Mouse (Mus musculus) hindbrain, embryonic 14.5 days (tissue): ENCODE measurements around the gene Plscr5. TPM values are rescaled to one million over a fixed set of nuclear protein-coding genes. Genes with fewer than 3 reads are reported as not detected.
"Not testable (repeated sequence)": the region's sequence is repeated elsewhere in the genome, so short reads cannot be mapped to it uniquely, and the experiment has no call there.

Experiments used
- ATAC-seq: fragments of 200-750 bp; cut with Nextera tagmentation; 2 replicates; pipeline ENCODE4 v1.8.0; 2017; ENCODE audit warnings: moderate number of reproducible peaks, mild to moderate bottlenecking, moderate TSS enrichment, moderate library complexity; ENCODE audit not compliant: low FRiP score
- DNase-seq: peaks from one replicate; pipeline ENCODE4 v3.0.0-alpha.2; 2015; ENCODE audit warnings: low spot score
- H3K27ac ChIP-seq: fragments of 300-500 bp; sonication (generic); 2 replicates; pipeline ENCODE4 v1.5.1; 2014; ENCODE audit warnings: mild to moderate bottlenecking, moderate library complexity
- H3K27me3 ChIP-seq: fragments of 300-500 bp; sonication (generic); 2 replicates; pipeline ENCODE4 v1.6.1; 2014; ENCODE audit warnings: mild to moderate bottlenecking, low read length, mixed read lengths; ENCODE audit not compliant: control insufficient read depth, insufficient read depth
- H3K36me3 ChIP-seq: fragments of 300-500 bp; sonication (generic); replicated peaks from 2 replicates; pipeline ENCODE4 v1.6.1; 2014; ENCODE audit not compliant: control insufficient read depth, insufficient read depth
- H3K4me1 ChIP-seq: fragments of 300-500 bp; sonication (generic); replicated peaks from 2 replicates; pipeline ENCODE4 v1.6.1; 2014; ENCODE audit warnings: antibody characterized with exemption, low read length, mixed read lengths; ENCODE audit not compliant: control insufficient read depth, insufficient read depth
- H3K4me2 ChIP-seq: fragments of 300-500 bp; sonication (generic); replicated peaks from 2 replicates; pipeline ENCODE4 v1.6.1; 2014; ENCODE audit warnings: mild to moderate bottlenecking, moderate library complexity
- H3K4me3 ChIP-seq: fragments of 300-500 bp; sonication (generic); replicated peaks from 2 replicates; pipeline ENCODE4 v1.5.1; 2014; ENCODE audit warnings: mild to moderate bottlenecking, low read length
- H3K9ac ChIP-seq: fragments of 300-500 bp; sonication (generic); 2 replicates; pipeline ENCODE4 v1.6.1; 2014
- H3K9me3 ChIP-seq: fragments of 300-500 bp; sonication (generic); 2 replicates; pipeline ENCODE4 v1.6.1; 2016; ENCODE audit warnings: low read length; ENCODE audit not compliant: control insufficient read depth
- WGBS: fragments of 180-500 bp; shearing (Covaris S2); extraction: QIAGEN DNeasy Blood & Tissue Kit; methylation state at CpG from one replicate; pipeline ENCODE4 v1.1.7; 2014; 5-methylcytosine and 5-hydroxymethylcytosine counted together
- polyA plus RNA-seq: library from polyadenylated mRNA; unstranded; fragments of >200 nt; fragmentation: Nextera tagmentation; extraction: Ambion mirVana; gene quantifications from 2 replicates; pipeline ENCODE4 v1.2.1, GENCODE M21; 2014

Plscr5 gene
- 0.35 and 0.48 TPM in 2 replicates for polyA plus RNA-seq

- H3K4me1 ChIP-seq, H3K27me3 ChIP-seq, H3K36me3 ChIP-seq, DNase-seq, H3K9me3 ChIP-seq, H3K4me3 ChIP-seq, H3K9ac ChIP-seq, ATAC-seq, H3K27ac ChIP-seq, H3K4me2 ChIP-seq: not testable (repeated sequence)
- WGBS: 83% methylated on average over 9 of the region's 9 CpGs
Observed at GRCm38 (mm10) chr9:92192636-92193035, at the start of gene Plscr5. Gene Plscr5 (plus strand): TSS chr9:92192936.

GRCm38 (mm10) chr9:92147555-92148248 lies 45.0 kb upstream of the Plscr5 start:
- Histone ChIP-seq H3K9ac (no peak overlapping the region), H3K4me3 (no peak overlapping the region), H3K9me3 (no peaks in the 10 kb centered on the region), H3K4me2 (no peak overlapping the region), H3K36me3 (no peaks in the 10 kb centered on the region), H3K27me3 (no peaks in the 10 kb centered on the region), H3K4me1 (no peaks in the 10 kb centered on the region), H3K27ac (no peak overlapping the region)
- DNase-seq (peak; percentile 79), ATAC-seq (peak; percentile 80)
- WGBS: 23% methylated on average over 7 of the region's 7 CpGs

GRCm38 (mm10) chr9:92162213-92162612 lies 30.5 kb upstream of the Plscr5 start:
- 52% methylated on average over 4 of the region's 4 CpGs for WGBS
- DNase-seq: no peak
- no peak overlapping the region for H3K4me3 ChIP-seq
- no peak overlapping the region for H3K9ac ChIP-seq
- H3K9me3 ChIP-seq: no peaks in the 10 kb centered on the region
- no peaks in the 10 kb centered on the region for H3K36me3 ChIP-seq
- no peak overlapping the region for H3K27ac ChIP-seq
- ATAC-seq: no peak
- H3K27me3 ChIP-seq: no peaks in the 10 kb centered on the region
- H3K4me2 ChIP-seq: no peak overlapping the region
- H3K4me1 ChIP-seq: no peaks in the 10 kb centered on the region

GRCm38 (mm10) chr9:92173318-92173985 lies 19.3 kb upstream of the Plscr5 start:
- no peaks in the 10 kb centered on the region for H3K9me3 ChIP-seq
- ATAC-seq (peak; percentile 53; the same call in 1 of the 2 replicates), DNase-seq (no peak)
- no peaks in the 10 kb centered on the region for H3K27me3 ChIP-seq
- H3K4me3 ChIP-seq: no peak overlapping the region
- no peak overlapping the region for H3K4me2 ChIP-seq
- H3K4me1 ChIP-seq: peaks cover 16% of the 10 kb centered on the region
- H3K27ac ChIP-seq: peak overlapping the region; percentile 26
- WGBS: 93% methylated on average over 3 of the region's 3 CpGs
- no peaks in the 10 kb centered on the region for H3K36me3 ChIP-seq
- H3K9ac ChIP-seq: no peak overlapping the region

- Histone ChIP-seq H3K27me3 (no peaks in the 10 kb centered on the region), H3K9ac (no peak overlapping the region), H3K4me3 (no peak overlapping the region), H3K27ac (peak overlapping the region; percentile 73), H3K4me2 (peak overlapping the region; percentile 31), H3K4me1 (peaks cover 20% of the 10 kb centered on the region), H3K36me3 (no peaks in the 10 kb centered on the region), H3K9me3 (no peaks in the 10 kb centered on the region)
- ATAC-seq (peak; percentile 91), DNase-seq (peak; percentile 82)
- 14% methylated on average over 15 of the region's 15 CpGs for WGBS
Observed at GRCm38 (mm10) chr9:92174176-92175075, 18.3 kb upstream of the Plscr5 start.

- peak; percentile 69 for ATAC-seq
- WGBS: 47% methylated on average over 2 of the region's 2 CpGs
- Histone ChIP-seq H3K27ac (no peak overlapping the region), H3K4me3 (no peak overlapping the region), H3K9ac (no peak overlapping the region), H3K4me2 (no peak overlapping the region), H3K9me3 (no peaks in the 10 kb centered on the region), H3K36me3 (no peaks in the 10 kb centered on the region), H3K4me1 (peaks cover 19% of the 10 kb centered on the region), H3K27me3 (no peaks in the 10 kb centered on the region)
- peak; percentile 80 for DNase-seq
Observed at GRCm38 (mm10) chr9:92178861-92179469, 13.8 kb upstream of the Plscr5 start.

- WGBS: 94% methylated on average over 2 of the region's 2 CpGs
Observed at GRCm38 (mm10) chr9:92191295-92191694, 1.4 kb upstream of the Plscr5 start.

GRCm38 (mm10) chr9:92198408-92198807 lies 5.7 kb downstream of the Plscr5 start:
- DNase-seq (no peak), ATAC-seq (no peak)
- Histone ChIP-seq H3K27ac (no peak overlapping the region), H3K9me3 (no peaks in the 10 kb centered on the region), H3K4me1 (no peaks in the 10 kb centered on the region), H3K9ac (no peak overlapping the region), H3K4me3 (no peak overlapping the region), H3K36me3 (no peaks in the 10 kb centered on the region), H3K4me2 (no peak overlapping the region), H3K27me3 (no peaks in the 10 kb centered on the region)
- 61% methylated on average over 3 of the region's 3 CpGs for WGBS

More at GRCm38 (mm10) chr9:92191295-92191694, 1.4 kb upstream of the Plscr5 start:
- DNase-seq (no peak), ATAC-seq (no peak)
- Histone ChIP-seq H3K27me3 (no peaks in the 10 kb centered on the region), H3K36me3 (no peaks in the 10 kb centered on the region), H3K9me3 (no peaks in the 10 kb centered on the region), H3K4me1 (no peaks in the 10 kb centered on the region), H3K9ac (no peak overlapping the region), H3K4me2 (no peak overlapping the region), H3K4me3 (no peak overlapping the region), H3K27ac (no peak overlapping the region)
